Mouse (Mus musculus): Measurements from ENCODE around the gene Evi2. TPM values are rescaled to one million over a fixed set of nuclear protein-coding genes. Genes with fewer than 3 reads are reported as not detected.

The Evi2 gene
- total and polyA plus RNA-seq, 3 experiments = 0.15 to 1.2 TPM; not detected in 1

GRCm38 (mm10) chr11:79563493-79563892 lies 33.1 kb upstream of the Evi2 start:
- no peak for DNase-seq (ENCODE audit: low read depth, low spot score)
- H3K4me3 ChIP-seq (ENCODE audit: control insufficient read depth in 1 of 2, insufficient read depth in 1 of 2, low read depth in 2 of 2, low read length in 2 of 2) = no peak overlapping the region
- H3K9ac ChIP-seq (ENCODE audit: control insufficient read depth, low read depth, low read length, poor library complexity, severe bottlenecking) = no peak overlapping the region
- H3K4me1 ChIP-seq (ENCODE audit: control insufficient read depth in 1 of 2, insufficient read depth in 2 of 2, low read length in 2 of 2) = no peaks in the 10 kb centered on the region
- peaks cover 0 to 6% of the 10 kb centered on the region in 2 experiments; a peak in 1 of 4 replicates for H3K36me3 ChIP-seq (ENCODE audit: control insufficient read depth in 1 of 2, insufficient read depth in 2 of 2, low read length in 2 of 2)
- no peaks in the 10 kb centered on the region for H3K9me3 ChIP-seq (replicated peaks; ENCODE audit: insufficient read depth, low read length)
- no peaks in the 10 kb centered on the region for H3K79me2 ChIP-seq (ENCODE audit: control insufficient read depth, insufficient read depth, low read length, poor library complexity)
- H3K27me3 ChIP-seq (ENCODE audit: control insufficient read depth in 1 of 2, insufficient read depth in 2 of 2, low read length in 2 of 2) = no peaks in the 10 kb centered on the region
- TF ChIP-seq ZNF384 (IDR thresholded peaks at IDR 0.05; ENCODE audit: low read depth, low read length) = no peak
- TF ChIP-seq MYC (IDR thresholded peaks at IDR 0.05; ENCODE audit: low read depth, low read length) = no peak
- no peak for TF ChIP-seq POLR2A (IDR thresholded peaks at IDR 0.05; ENCODE audit: control insufficient read depth in 1 of 2, insufficient read depth in 1 of 2, low read depth in 1 of 2, low read length in 2 of 2, poor library complexity in 1 of 2)
- TF ChIP-seq UBTF (IDR thresholded peaks at IDR 0.05; ENCODE audit: borderline replicate concordance, insufficient read depth, low read depth, low read length) = no peak
- no peak for TF ChIP-seq NRF1 (IDR thresholded peaks at IDR 0.05; ENCODE audit: insufficient read depth, low read depth, low read length, poor library complexity, severe bottlenecking)
- no peak for TF ChIP-seq ELF1 (IDR thresholded peaks at IDR 0.05; ENCODE audit: low read depth, low read length)
- no peak for TF ChIP-seq NELFE (IDR thresholded peaks at IDR 0.05; ENCODE audit: low read depth, low read length)
- no peak for TF ChIP-seq RCOR1 (IDR thresholded peaks at IDR 0.05; ENCODE audit: low read depth, low read length)
- TF ChIP-seq TAL1 (IDR thresholded peaks at IDR 0.05; ENCODE audit: low read length) = no peak
- TF ChIP-seq KAT2A (conservative IDR thresholded peaks at IDR 0.05; ENCODE audit: low read depth, low read length) = no peak
- no peak overlapping the region for H3K27ac ChIP-seq (ENCODE audit: control insufficient read depth, low read depth, low read length)

DNA sequence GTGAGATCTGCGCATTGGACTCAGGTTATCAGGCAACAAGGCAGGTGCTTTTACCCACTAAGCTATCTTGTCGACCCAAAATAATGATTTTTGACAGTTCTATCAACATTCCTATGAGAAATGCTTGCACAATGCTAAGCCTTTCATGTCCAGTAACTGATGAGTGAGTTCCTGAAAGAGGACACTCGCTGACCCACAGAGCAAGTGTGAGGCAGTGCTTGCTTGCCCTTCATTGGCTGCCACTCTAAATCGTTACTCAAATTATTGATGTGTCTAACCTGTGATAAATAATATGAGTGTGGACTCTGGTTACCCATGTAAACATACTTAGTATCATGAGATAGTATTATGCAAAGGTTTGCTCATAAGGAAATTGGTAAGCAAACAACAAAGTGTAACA lies 30.1 kb upstream of the Evi2 start:
- Histone ChIP-seq H3K9ac (ENCODE audit: control insufficient read depth, low read depth, low read length, poor library complexity, severe bottlenecking) (no peak overlapping the region), H3K27me3 (ENCODE audit: control insufficient read depth in 1 of 2, insufficient read depth in 2 of 2, low read length in 2 of 2) (no peaks in the 10 kb centered on the region), H3K4me1 (ENCODE audit: control insufficient read depth in 1 of 2, insufficient read depth in 2 of 2, low read length in 2 of 2) (no peaks in the 10 kb centered on the region), H3K36me3 (ENCODE audit: control insufficient read depth in 1 of 2, insufficient read depth in 2 of 2, low read length in 2 of 2) (peaks cover 0 to 5% of the 10 kb centered on the region in 2 experiments; a peak in 1 of 4 replicates), H3K27ac (ENCODE audit: control insufficient read depth, low read depth, low read length) (no peak overlapping the region), H3K4me3 (ENCODE audit: control insufficient read depth in 1 of 2, insufficient read depth in 1 of 2, low read depth in 2 of 2, low read length in 2 of 2) (no peak overlapping the region), H3K9me3 (replicated peaks; ENCODE audit: insufficient read depth, low read length) (no peaks in the 10 kb centered on the region), H3K79me2 (ENCODE audit: control insufficient read depth, insufficient read depth, low read length, poor library complexity) (no peaks in the 10 kb centered on the region)
- no peak for DNase-seq (ENCODE audit: low read depth, low spot score)
- no peak for TF ChIP-seq TCF12 (IDR thresholded peaks at IDR 0.05; ENCODE audit: low read depth, low read length)
- no peak for TF ChIP-seq MAZ (IDR thresholded peaks at IDR 0.05; ENCODE audit: low read depth, low read length)
- no peak for TF ChIP-seq MYC (IDR thresholded peaks at IDR 0.05; ENCODE audit: low read depth, low read length)
- TF ChIP-seq SMC3 (IDR thresholded peaks at IDR 0.05; ENCODE audit: low read depth, low read length) = no peak
- TF ChIP-seq POLR2AphosphoS5 (IDR thresholded peaks at IDR 0.05; ENCODE audit: borderline replicate concordance, low read depth, low read length) = no peak
- TF ChIP-seq CTCF (IDR thresholded peaks at IDR 0.05 in 2 of 3, conservative IDR thresholded peaks at IDR 0.05 in 1 of 3; ENCODE audit: control insufficient read depth in 1 of 3, insufficient read depth in 1 of 3, low read depth in 2 of 3, low read length in 3 of 3, poor library complexity in 1 of 3, severe bottlenecking in 1 of 3) = no peak
- TF ChIP-seq NRF1 (IDR thresholded peaks at IDR 0.05; ENCODE audit: insufficient read depth, low read depth, low read length, poor library complexity, severe bottlenecking) = no peak
- no peak for TF ChIP-seq ETS1 (IDR thresholded peaks at IDR 0.05; ENCODE audit: low read depth, low read length)
- no peak for TF ChIP-seq TAL1 (IDR thresholded peaks at IDR 0.05; ENCODE audit: low read length)
- TF ChIP-seq KAT2A (conservative IDR thresholded peaks at IDR 0.05; ENCODE audit: low read depth, low read length) = no peak
- TF ChIP-seq ELF1 (IDR thresholded peaks at IDR 0.05; ENCODE audit: low read depth, low read length) = no peak
- TF ChIP-seq RAD21 (IDR thresholded peaks at IDR 0.05; ENCODE audit: low read depth, low read length) = no peak
- no peak for TF ChIP-seq USF1 (IDR thresholded peaks at IDR 0.05; ENCODE audit: low read depth, low read length)
- TF ChIP-seq GABPA (IDR thresholded peaks at IDR 0.05; ENCODE audit: low read depth, low read length) = no peak
- no peak for TF ChIP-seq GATA1 (IDR thresholded peaks at IDR 0.05; ENCODE audit: low read depth, low read length)
- no peak for TF ChIP-seq USF2 (IDR thresholded peaks at IDR 0.05; ENCODE audit: borderline replicate concordance in 1 of 2, insufficient read depth in 1 of 2, low read depth in 1 of 2, low read length in 2 of 2)
- no peak for TF ChIP-seq ZMIZ1 (IDR thresholded peaks at IDR 0.05; ENCODE audit: low read depth, low read length)
